Mouse (Mus musculus) erythroblast, embryonic 14.5 days (primary cell): ENCODE measurements around the gene Fbn1.

Experiments
- GATA1 ChIP-seq: IDR thresholded peaks from 2 replicates; pipeline ENCODE4 v1.6.1; 2012; ENCODE audit warnings: low read length, inconsistent platforms, mixed read lengths
- TAL1 ChIP-seq: IDR thresholded peaks from 3 replicates; pipeline ENCODE4 v1.6.1; 2012; ENCODE audit warnings: low read length, inconsistent platforms, mixed read lengths

GRCm38 (mm10) chr2:125382613-125383272, 125.0 kb downstream of the Fbn1 start:
- no peak for TF ChIP-seq TAL1
- no peak for TF ChIP-seq GATA1
